Mouse (Mus musculus): Measurements from ENCODE around the gene Gk5. TPM values are rescaled to one million over a fixed set of nuclear protein-coding genes. Genes with fewer than 3 reads are reported as not detected.
"Not testable (repeated sequence)": the region's sequence is repeated elsewhere in the genome, so short reads cannot be mapped to it uniquely, and the experiment has no call there.

The Gk5 gene
- polyA plus RNA-seq, 1 experiment from 2014 or later: 6.3 TPM

- Histone ChIP-seq H3K9me3 (ENCODE audit: control insufficient read depth, low read length) (no peaks in the 10 kb centered on the region), H3K9ac (ENCODE audit: low read length) (no peak overlapping the region), H3K27me3 (replicated peaks; ENCODE audit: control insufficient read depth, insufficient read depth, low read length) (no peaks in the 10 kb centered on the region), H3K4me2 (ENCODE audit: low read length) (no peak overlapping the region), H3K4me1 (replicated peaks; ENCODE audit: control insufficient read depth, insufficient read depth, low read length) (peaks cover 3% of the 10 kb centered on the region; the same call in 1 of the 2 replicates), H3K36me3 (ENCODE audit: control insufficient read depth, insufficient read depth, low read length) (no peaks in the 10 kb centered on the region), H3K27ac (ENCODE audit: low read depth) (no peak overlapping the region), H3K4me3 (ENCODE audit: low read depth, low read length) (no peak overlapping the region)
- no peak for DNase-seq (ENCODE audit: low spot score)
- 72% methylated on average over 3 of the region's 3 CpGs for WGBS
- ATAC-seq (replicated peaks; ENCODE audit: low FRiP score, low TSS enrichment, low read depth): no peak
Observed at GRCm38 (mm10) chr9:96159047-96159446, 39.9 kb downstream of the Gk5 start.

DNA sequence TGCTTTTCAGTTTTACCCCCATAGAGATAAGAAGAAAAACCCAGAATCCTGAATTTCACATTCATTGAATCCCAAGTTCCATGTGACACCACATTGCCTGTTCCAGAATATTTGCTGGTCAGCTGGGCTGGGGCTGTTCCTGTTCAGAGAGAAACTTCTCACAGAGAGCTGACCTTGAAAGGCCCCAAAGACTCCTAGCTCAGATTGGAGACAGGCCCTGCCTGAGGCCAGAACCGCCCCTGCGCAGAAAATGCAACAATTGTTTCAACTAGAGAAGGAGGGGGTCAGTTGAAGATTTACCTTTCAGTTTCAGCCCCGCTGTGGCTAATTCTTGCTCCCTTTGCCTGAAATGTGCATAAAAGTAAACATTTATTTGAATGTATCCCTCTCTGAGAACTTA lies 41.6 kb downstream of the Gk5 start:
- no peak overlapping the region for H3K9ac ChIP-seq (ENCODE audit: low read length)
- 55% methylated on average over 3 of the region's 3 CpGs for WGBS

DNA sequence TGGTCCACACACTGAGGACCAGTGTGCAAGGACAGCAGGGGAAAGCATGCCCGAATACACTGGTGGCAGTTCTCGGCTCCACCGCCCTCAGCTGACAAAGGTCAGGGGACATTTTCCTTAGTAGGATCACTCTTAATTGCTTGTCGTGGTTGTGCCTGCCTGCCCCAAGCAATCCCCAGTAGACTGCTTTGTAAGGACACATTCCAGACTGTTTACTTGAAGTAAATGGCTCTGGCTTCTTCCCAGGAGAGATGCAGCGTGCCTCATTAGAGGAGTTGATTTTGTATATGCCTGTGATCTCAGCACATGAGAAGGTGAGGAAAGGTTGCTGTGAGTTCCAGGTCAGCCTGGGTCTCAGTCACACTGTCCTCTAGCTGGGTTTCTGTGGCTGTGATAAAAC lies 43.3 kb downstream of the Gk5 start:
- no peaks in the 10 kb centered on the region for H3K9me3 ChIP-seq (ENCODE audit: control insufficient read depth, low read length)
- H3K9ac ChIP-seq (ENCODE audit: low read length): no peak overlapping the region
- H3K4me2 ChIP-seq (ENCODE audit: low read length): no peak overlapping the region
- no peak overlapping the region for H3K4me3 ChIP-seq (ENCODE audit: low read depth, low read length)
- peaks cover 3% of the 10 kb centered on the region; the same call in 1 of the 2 replicates for H3K4me1 ChIP-seq (replicated peaks; ENCODE audit: control insufficient read depth, insufficient read depth, low read length)
- WGBS: 60% methylated on average over 5 of the region's 5 CpGs
- ATAC-seq (replicated peaks; ENCODE audit: low FRiP score, low TSS enrichment, low read depth) (no peak), DNase-seq (ENCODE audit: low spot score) (no peak)
- no peaks in the 10 kb centered on the region for H3K27me3 ChIP-seq (replicated peaks; ENCODE audit: control insufficient read depth, insufficient read depth, low read length)
- H3K27ac ChIP-seq (ENCODE audit: low read depth): no peak overlapping the region
- no peaks in the 10 kb centered on the region for H3K36me3 ChIP-seq (ENCODE audit: control insufficient read depth, insufficient read depth, low read length)

More for the DNA sequence above, 41.6 kb downstream of the Gk5 start:
- no peaks in the 10 kb centered on the region for H3K27me3 ChIP-seq (replicated peaks; ENCODE audit: control insufficient read depth, insufficient read depth, low read length)
- no peak for DNase-seq (ENCODE audit: low spot score)
- no peak overlapping the region for H3K4me3 ChIP-seq (ENCODE audit: low read depth, low read length)
- H3K4me2 ChIP-seq (ENCODE audit: low read length): no peak overlapping the region
- no peaks in the 10 kb centered on the region for H3K36me3 ChIP-seq (ENCODE audit: control insufficient read depth, insufficient read depth, low read length)
- no peaks in the 10 kb centered on the region for H3K9me3 ChIP-seq (ENCODE audit: control insufficient read depth, low read length)
- no peak for ATAC-seq (replicated peaks; ENCODE audit: low FRiP score, low TSS enrichment, low read depth)
- H3K27ac ChIP-seq (ENCODE audit: low read depth): no peak overlapping the region
- peaks cover 3% of the 10 kb centered on the region; the same call in 1 of the 2 replicates for H3K4me1 ChIP-seq (replicated peaks; ENCODE audit: control insufficient read depth, insufficient read depth, low read length)

DNA sequence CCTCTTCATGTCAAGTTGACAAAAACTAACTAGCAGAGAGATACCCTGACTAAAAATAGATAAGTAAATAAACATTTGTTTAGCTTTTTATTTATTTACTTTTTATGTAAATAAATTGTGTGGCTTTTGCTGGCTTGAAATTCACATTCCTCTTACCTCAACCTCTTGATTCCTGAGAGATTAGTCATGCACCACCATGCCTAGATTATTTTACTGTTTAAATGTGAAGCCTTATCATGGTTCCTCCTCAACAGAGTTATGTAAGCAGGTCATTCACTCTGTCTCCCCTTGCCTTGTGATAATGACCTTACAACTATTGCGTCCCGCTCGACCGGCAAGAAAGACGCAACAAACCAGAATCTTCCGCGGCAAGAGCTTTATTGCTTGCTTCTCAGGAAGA lies 44.3 kb downstream of the Gk5 start:
- ATAC-seq (replicated peaks; ENCODE audit: low FRiP score, low TSS enrichment, low read depth) (no peak), DNase-seq (ENCODE audit: low spot score) (no peak)
- no peak overlapping the region for H3K27ac ChIP-seq (ENCODE audit: low read depth)
- no peaks in the 10 kb centered on the region for H3K9me3 ChIP-seq (ENCODE audit: control insufficient read depth, low read length)
- no peaks in the 10 kb centered on the region for H3K36me3 ChIP-seq (ENCODE audit: control insufficient read depth, insufficient read depth, low read length)
- H3K4me3 ChIP-seq (ENCODE audit: low read depth, low read length): no peak overlapping the region
- H3K27me3 ChIP-seq (replicated peaks; ENCODE audit: control insufficient read depth, insufficient read depth, low read length): no peaks in the 10 kb centered on the region
- no peak overlapping the region for H3K9ac ChIP-seq (ENCODE audit: low read length)
- 92% methylated on average over 7 of the region's 7 CpGs for WGBS
- no peak overlapping the region for H3K4me2 ChIP-seq (ENCODE audit: low read length)
- peaks cover 3% of the 10 kb centered on the region; the same call in 1 of the 2 replicates for H3K4me1 ChIP-seq (replicated peaks; ENCODE audit: control insufficient read depth, insufficient read depth, low read length)

DNA sequence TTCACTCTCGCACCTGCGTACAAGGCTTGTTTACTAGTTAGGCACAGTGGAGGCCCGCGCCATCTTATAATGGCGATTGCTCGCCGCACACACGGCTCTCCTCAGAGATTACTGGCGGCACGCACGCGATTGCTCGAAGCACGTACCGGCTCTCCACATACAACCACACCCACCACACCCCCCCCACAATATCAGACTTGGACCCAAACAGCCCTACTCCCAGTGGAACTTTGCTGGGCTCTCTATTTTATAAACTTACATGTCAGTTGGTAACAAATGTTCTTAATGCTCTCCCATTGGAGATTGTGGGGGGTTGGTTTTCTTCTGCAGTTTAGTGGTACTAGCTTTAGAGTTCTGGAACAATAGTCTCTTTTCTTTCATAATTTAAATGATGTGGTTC lies 44.8 kb downstream of the Gk5 start:
- H3K36me3 ChIP-seq (ENCODE audit: control insufficient read depth, insufficient read depth, low read length); H3K27ac ChIP-seq (ENCODE audit: low read depth); H3K27me3 ChIP-seq (replicated peaks; ENCODE audit: control insufficient read depth, insufficient read depth, low read length); H3K4me1 ChIP-seq (replicated peaks; ENCODE audit: control insufficient read depth, insufficient read depth, low read length); ATAC-seq (replicated peaks; ENCODE audit: low FRiP score, low TSS enrichment, low read depth); H3K9ac ChIP-seq (ENCODE audit: low read length); H3K4me3 ChIP-seq (ENCODE audit: low read depth, low read length); H3K4me2 ChIP-seq (ENCODE audit: low read length); H3K9me3 ChIP-seq (ENCODE audit: control insufficient read depth, low read length); DNase-seq (ENCODE audit: low spot score): not testable (repeated sequence)
- 93% methylated on average over 13 of the region's 15 CpGs for WGBS

- 40% methylated on average over 5 of the region's 5 CpGs for WGBS
Observed at GRCm38 (mm10) chr9:96167168-96167585, 48.0 kb downstream of the Gk5 start.

DNA sequence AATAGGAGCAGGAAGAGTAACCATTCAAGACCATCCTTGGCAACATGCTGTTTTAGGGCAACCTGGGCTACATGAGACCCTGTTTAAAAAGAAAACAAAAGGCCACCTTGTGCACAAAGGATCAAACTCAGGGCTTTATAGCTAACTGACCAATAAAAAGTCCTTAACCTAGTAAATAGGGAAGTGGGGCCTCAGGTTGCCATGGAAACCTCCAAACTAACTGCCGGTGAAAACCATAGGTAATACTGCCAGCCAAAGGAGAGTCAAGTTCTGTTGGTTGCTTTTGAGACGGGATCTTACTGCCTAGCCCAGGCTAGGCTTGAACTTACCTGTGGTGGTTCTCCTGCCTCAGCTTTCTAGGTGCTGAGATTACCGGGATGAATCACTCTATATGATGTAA lies 51.4 kb downstream of the Gk5 start:
- no peaks in the 10 kb centered on the region for H3K4me1 ChIP-seq (replicated peaks; ENCODE audit: control insufficient read depth, insufficient read depth, low read length)
- no peak overlapping the region for H3K4me3 ChIP-seq (ENCODE audit: low read depth, low read length)
- H3K9ac ChIP-seq (ENCODE audit: low read length): no peak overlapping the region
- ATAC-seq (replicated peaks; ENCODE audit: low FRiP score, low TSS enrichment, low read depth) (no peak), DNase-seq (ENCODE audit: low spot score) (no peak)
- H3K9me3 ChIP-seq (ENCODE audit: control insufficient read depth, low read length): no peaks in the 10 kb centered on the region
- no peak overlapping the region for H3K4me2 ChIP-seq (ENCODE audit: low read length)
- H3K27me3 ChIP-seq (replicated peaks; ENCODE audit: control insufficient read depth, insufficient read depth, low read length): no peaks in the 10 kb centered on the region
- 0 out of 2 replicates have a peak, but pooled peaks cover 3% of the 10 kb centered on the region for H3K36me3 ChIP-seq (ENCODE audit: control insufficient read depth, insufficient read depth, low read length)
- no peak overlapping the region for H3K27ac ChIP-seq (ENCODE audit: low read depth)
- 67% methylated on average over 3 of the region's 3 CpGs for WGBS

More at GRCm38 (mm10) chr9:96167168-96167585, 48.0 kb downstream of the Gk5 start:
- H3K27ac ChIP-seq (ENCODE audit: low read depth): no peak overlapping the region
- H3K36me3 ChIP-seq (ENCODE audit: control insufficient read depth, insufficient read depth, low read length): 0 out of 2 replicates have a peak, but pooled peaks cover 3% of the 10 kb centered on the region
- H3K9ac ChIP-seq (ENCODE audit: low read length): no peak overlapping the region
- DNase-seq (ENCODE audit: low spot score): peak; percentile 87
- no peaks in the 10 kb centered on the region for H3K9me3 ChIP-seq (ENCODE audit: control insufficient read depth, low read length)
- H3K27me3 ChIP-seq (replicated peaks; ENCODE audit: control insufficient read depth, insufficient read depth, low read length): no peaks in the 10 kb centered on the region
- no peak overlapping the region for H3K4me2 ChIP-seq (ENCODE audit: low read length)
- no peak for ATAC-seq (replicated peaks; ENCODE audit: low FRiP score, low TSS enrichment, low read depth)
- H3K4me1 ChIP-seq (replicated peaks; ENCODE audit: control insufficient read depth, insufficient read depth, low read length): no peaks in the 10 kb centered on the region
- H3K4me3 ChIP-seq (ENCODE audit: low read depth, low read length): no peak overlapping the region

- Histone ChIP-seq H3K9me3 (ENCODE audit: control insufficient read depth, low read length) (no peaks in the 10 kb centered on the region), H3K9ac (ENCODE audit: low read length) (no peak overlapping the region), H3K36me3 (ENCODE audit: control insufficient read depth, insufficient read depth, low read length) (no peaks in the 10 kb centered on the region), H3K4me1 (replicated peaks; ENCODE audit: control insufficient read depth, insufficient read depth, low read length) (no peaks in the 10 kb centered on the region), H3K4me2 (ENCODE audit: low read length) (no peak overlapping the region), H3K4me3 (ENCODE audit: low read depth, low read length) (no peak overlapping the region), H3K27ac (ENCODE audit: low read depth) (no peak overlapping the region), H3K27me3 (replicated peaks; ENCODE audit: control insufficient read depth, insufficient read depth, low read length) (no peaks in the 10 kb centered on the region)
- ATAC-seq (replicated peaks; ENCODE audit: low FRiP score, low TSS enrichment, low read depth): no peak
- WGBS: 71% methylated on average over 4 of the region's 4 CpGs
- DNase-seq (ENCODE audit: low spot score): no peak
Observed at GRCm38 (mm10) chr9:96184909-96185308, 65.7 kb downstream of the Gk5 start.

GRCm38 (mm10) chr9:96186701-96187100 lies 67.5 kb downstream of the Gk5 start:
- H3K9me3 ChIP-seq (ENCODE audit: control insufficient read depth, low read length): no peaks in the 10 kb centered on the region
- no peak overlapping the region for H3K27ac ChIP-seq (ENCODE audit: low read depth)
- DNase-seq (ENCODE audit: low spot score): no peak
- 65% methylated on average over 7 of the region's 7 CpGs for WGBS
- no peaks in the 10 kb centered on the region for H3K27me3 ChIP-seq (replicated peaks; ENCODE audit: control insufficient read depth, insufficient read depth, low read length)
- ATAC-seq (replicated peaks; ENCODE audit: low FRiP score, low TSS enrichment, low read depth): no peak
- no peak overlapping the region for H3K9ac ChIP-seq (ENCODE audit: low read length)
- no peaks in the 10 kb centered on the region for H3K36me3 ChIP-seq (ENCODE audit: control insufficient read depth, insufficient read depth, low read length)
- no peaks in the 10 kb centered on the region for H3K4me1 ChIP-seq (replicated peaks; ENCODE audit: control insufficient read depth, insufficient read depth, low read length)
- no peak overlapping the region for H3K4me2 ChIP-seq (ENCODE audit: low read length)
- H3K4me3 ChIP-seq (ENCODE audit: low read depth, low read length): no peak overlapping the region
